Mouse (Mus musculus): ENCODE data around the gene Ptk7.

DNA sequence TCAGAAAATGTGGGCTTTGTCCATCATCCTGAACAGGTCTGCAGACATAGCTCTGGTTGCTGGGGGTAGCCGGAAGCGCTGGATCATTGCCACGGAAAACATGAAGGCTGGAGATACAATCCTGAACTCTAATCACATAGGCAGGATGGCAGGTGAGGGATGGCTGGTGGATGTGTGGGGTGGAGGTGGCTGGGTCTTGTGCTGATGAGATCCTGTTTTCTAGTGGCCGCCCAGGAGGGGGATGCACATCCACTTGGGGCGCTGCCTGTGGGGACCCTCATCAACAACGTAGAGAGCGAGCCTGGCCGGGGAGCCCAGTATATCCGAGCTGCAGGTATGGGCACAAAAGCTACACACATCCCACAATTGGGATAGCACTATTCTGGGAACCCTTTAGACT is 19.1 kb upstream of the Ptk7 start:
- TF ChIP-seq RCOR1 (conservative IDR thresholded peaks at IDR 0.05; ENCODE audit: low read depth, low read length) (no peak), CTCF (conservative IDR thresholded peaks at IDR 0.05 in 1 of 2, IDR thresholded peaks at IDR 0.05 in 1 of 2; ENCODE audit: low read depth in 2 of 2, low read length in 2 of 2) (no peak), EP300 (IDR thresholded peaks at IDR 0.05; ENCODE audit: low read length) (no peak)
